Mouse (Mus musculus): ENCODE data around the gene Cabin1.

Cabin1 gene

DNA sequence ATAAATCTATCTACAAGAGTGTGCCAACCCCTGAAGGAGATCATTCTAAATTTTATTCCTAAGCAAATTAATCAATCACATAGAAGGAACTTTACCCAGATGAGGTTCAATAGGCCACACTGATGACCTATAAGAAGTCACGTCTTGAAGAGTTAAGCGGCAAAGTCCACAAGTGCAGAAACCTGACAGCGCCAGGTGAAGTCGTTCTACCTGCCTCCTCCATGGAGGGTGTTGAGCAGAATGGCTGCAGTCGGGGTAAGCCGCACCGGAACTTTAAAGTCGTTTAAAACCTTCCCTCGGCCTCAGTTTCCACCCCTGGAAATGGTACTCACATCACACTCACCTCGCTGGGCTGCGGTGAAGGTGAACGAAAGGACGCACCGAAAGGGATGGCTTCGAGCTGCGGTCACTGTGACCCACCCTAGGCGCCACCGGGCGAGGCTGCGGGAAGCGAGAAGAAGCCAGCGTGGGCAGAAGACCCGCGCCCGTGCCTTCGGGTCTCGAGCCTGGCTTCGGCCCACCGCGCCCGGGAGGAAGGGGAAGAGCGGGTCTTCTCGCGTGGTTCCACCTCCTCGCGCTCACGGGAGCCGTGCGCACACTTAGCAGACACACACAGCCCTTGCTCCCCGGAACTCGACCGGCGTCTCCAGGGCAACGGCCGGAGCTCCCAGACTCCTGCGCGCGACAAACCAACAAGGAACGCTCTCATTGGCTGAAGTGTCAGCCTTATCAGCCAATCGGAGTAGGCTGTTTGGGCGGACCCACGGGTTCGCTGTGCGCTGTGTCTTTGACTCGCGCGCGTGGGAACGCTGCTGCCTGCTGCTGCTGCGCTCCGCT lies at the start of gene Cabin1:
Gene Cabin1 (minus strand): TSS at position 660 of the 837 bp plus-strand sequence.
- DNase-seq (ENCODE audit: low spot score in 2 of 2): peak; percentile 95 to 99

DNA sequence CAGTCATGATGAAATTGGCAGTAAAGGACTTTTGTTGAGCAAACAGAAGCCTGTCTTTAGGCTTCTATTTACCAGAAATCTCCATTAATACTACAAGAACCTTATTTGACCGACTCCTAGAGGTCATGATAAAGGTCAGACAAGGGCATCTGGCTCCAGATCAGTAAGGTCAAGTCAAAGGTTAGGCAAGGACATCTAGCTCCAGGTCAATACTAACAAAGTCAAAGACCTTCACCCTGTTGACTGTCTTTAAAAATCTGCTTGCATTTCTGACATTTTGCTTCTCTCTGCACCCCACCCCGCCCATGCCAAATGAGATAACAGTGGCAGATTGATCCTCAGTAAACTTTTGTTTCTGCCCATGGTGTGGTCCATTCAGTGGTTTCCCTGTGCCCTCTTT lies 40.1 kb upstream of the Cabin1 start:
- no peak for DNase-seq (ENCODE audit: low spot score in 2 of 2)

DNA sequence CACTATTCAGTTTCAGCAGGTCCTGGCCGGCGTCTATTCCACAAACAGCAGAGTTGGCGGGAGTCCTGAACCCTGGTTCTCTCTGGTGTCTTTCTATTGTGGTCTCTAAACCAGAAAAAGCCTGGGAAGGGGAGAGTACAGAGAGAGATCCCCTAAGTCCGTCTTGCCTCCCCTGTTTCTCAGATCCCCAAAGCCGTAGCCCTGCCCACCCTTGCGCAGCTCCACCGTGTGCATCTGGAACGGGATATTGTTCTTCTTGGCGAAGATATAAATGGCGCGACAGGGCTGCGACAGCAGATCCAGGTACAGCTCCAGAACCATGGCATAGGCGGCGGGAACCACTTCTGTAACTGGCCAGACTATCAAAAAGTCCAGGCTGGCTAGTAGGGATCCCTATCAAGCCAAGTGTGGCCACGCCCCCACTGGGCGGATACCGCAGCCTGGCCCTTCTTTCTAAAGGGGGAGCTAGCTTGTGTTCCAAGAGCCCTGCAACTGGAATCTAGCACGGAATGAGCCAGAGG lies 34.1 kb upstream of the Cabin1 start, which contains the start of gene Gstt1:
Gene Gstt1 (minus strand): TSS at position 409 of the 521 bp plus-strand sequence.
- peak in 1 of 2 experiments; percentile 53 for DNase-seq (ENCODE audit: low spot score in 2 of 2)

DNA sequence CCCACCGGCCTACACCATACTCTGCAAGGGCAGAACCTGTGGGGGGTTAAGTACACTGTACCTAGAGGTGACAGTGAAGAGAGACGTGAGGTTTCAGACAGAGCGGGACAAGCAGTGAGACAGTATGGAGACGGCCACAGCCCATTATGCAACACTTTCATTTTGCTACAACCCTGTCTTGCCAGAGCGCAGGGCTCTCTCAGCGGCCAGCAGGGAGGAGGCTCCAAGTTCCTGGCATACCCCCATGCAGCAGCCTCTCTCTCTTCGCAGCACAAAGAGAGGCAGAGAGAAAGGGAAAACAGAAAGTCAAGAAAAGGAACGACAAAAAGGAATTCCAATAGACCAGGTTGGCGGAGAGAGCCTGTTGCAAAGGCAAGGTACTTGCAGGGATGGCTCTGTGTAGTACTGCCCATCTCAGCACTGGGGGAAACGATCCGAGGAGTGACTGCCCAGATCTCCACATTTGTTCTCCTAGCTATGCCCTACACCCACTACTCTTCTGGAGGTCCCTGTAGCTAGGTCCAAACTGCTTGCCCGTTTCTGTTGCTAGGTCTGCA lies 33.6 kb upstream of the Cabin1 start:
- DNase-seq (ENCODE audit: low spot score in 2 of 2): peak in 1 of 2 experiments; percentile 44

DNA sequence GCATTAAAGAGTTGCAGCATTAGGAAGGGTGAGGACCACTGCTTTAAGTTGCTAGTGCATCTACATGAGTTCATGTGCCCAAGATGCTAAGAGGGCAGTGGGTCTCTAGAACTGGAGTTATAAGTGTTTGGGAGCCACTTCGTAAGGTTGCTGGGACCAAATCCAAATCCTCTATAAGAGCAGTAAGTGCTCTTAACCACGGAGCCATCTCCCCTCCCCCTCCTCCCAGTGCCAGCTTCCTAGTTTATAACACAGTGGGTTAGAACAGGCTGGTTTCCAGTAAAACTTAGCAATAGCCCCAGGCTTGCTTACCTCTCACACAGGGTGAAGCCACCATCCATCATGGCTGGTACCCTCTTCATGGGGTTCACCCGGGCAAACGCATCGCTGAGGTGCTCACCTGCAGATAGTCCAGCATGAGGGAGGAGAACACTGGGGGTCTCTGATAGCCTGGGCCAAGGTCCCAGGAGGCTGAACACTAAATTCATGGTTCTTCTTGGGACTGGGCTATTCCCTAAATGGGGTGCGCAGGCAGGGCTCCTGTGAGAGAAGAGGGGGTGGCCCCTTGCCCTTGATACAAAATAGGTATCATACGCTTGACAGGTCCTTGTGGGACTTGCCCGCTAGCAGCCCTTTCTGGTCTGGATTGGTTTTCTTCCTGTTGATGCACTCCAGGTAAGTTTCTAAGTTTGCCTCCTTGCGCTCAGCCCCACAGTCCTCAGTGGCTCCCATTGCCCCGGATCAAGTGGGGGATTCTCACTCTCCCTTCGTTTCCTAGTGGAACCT lies 32.8 kb upstream of the Cabin1 start:
- no peak for DNase-seq (ENCODE audit: low spot score in 2 of 2)

DNA sequence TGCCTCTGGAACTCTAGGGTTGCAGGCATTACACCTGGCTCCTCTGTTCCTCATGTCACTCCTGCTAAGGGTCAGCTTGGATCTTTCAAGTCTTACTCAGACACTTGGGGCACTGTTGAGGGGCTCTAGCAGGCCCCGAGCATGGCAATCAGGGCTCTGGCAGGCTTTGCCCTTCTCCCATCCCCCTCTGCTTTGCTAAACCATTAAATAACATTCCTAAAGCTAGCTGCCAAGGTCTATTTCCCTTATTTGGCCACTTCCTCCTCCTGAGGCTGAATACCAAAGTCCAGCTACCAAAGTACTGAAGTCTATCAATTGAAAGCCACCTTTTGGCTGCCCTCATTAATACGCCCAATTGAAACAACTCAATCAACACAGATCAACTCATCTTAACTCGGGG lies 30.7 kb upstream of the Cabin1 start:
- DNase-seq (ENCODE audit: low spot score in 2 of 2): no peak

DNA sequence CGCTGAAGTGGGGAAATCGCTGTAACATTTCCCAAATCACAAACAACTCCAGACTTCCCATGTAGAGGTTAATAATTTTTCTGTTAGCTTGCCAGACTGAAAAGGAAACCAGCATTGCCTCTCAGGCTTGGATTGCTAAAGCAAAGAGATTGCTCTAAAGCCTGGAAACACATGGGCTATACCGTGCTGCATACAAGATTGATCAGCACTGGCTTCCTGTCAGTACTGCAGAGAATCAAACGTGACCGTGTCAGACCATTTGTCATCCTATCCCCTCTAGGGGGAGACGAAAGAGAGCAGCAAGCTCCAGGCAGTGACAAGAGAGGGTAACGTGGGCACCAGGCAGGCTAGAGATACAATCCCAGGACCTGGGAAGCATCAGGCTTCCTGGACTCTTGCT lies 26.6 kb upstream of the Cabin1 start:
- DNase-seq (ENCODE audit: low spot score in 2 of 2): no peak

DNA sequence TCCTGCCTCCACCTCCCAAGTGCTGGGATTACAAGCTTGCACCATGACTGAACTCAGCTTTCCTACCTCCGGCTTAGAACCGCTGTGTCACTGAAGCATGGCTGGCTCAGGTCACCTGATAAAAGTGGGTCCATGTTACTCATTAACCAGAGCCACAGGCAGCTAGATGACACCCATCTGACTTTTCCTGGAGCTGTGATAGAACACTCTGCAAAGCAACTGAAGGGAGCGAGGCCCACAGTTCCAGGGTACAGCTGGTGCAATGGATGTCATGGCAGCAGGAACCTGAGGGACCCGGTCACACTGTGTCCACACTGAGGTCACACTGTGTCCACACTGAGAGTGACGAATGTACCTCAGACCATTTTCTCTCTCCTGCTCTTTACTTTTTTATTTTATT lies 25.7 kb upstream of the Cabin1 start:
- DNase-seq (ENCODE audit: low spot score in 2 of 2): no peak

DNA sequence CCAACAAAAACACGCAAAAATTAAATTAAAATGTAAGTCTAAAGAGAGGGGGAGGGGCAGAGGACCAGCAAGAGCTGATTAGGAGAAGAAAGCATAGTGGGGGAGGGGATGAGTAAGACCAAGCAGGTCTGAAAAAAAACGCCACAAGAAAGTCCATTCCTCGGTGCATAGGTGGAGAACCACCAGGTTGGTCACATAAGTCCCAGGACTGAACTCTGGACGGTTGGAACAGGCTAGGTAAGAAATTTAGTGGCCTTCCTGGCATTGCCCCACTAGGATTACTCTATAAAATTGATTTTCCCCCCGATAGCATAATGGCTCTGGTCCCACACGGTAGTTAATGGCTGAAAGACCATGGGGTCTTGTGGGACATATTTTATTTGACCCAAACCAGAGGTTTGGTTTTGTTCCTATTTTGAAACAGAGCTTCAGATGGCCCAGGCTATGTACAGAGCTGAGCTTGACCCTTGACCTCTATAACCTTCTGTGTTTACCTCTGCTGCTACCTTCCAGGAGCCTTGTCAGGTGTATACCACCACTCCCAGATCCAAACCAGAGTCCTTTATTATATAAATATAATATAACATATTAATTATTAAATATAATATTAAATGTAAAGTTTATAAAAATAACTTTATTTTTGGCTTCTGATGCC lies 25.1 kb upstream of the Cabin1 start:
- no peak for DNase-seq (ENCODE audit: low spot score in 2 of 2)

DNA sequence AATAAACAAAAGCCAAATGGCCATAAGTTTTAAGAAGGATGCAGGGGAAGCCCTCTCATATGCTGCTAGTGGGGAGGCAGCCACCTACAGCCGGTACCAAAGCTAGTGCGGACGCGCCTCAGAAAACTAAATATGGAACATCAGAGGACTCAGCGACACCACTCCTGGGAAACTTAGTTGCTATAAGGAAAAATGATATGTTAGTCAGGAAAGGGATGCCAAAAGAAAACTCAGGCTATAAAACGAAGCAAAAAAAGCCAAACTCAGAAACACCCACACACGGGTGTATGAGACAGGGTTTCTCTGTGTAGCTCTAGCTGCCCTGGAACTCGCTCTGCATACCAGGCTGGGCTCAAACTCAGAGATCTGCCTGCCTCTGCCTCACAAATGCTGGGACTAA lies 24.1 kb upstream of the Cabin1 start:
- DNase-seq (ENCODE audit: low spot score in 2 of 2): no peak

DNA sequence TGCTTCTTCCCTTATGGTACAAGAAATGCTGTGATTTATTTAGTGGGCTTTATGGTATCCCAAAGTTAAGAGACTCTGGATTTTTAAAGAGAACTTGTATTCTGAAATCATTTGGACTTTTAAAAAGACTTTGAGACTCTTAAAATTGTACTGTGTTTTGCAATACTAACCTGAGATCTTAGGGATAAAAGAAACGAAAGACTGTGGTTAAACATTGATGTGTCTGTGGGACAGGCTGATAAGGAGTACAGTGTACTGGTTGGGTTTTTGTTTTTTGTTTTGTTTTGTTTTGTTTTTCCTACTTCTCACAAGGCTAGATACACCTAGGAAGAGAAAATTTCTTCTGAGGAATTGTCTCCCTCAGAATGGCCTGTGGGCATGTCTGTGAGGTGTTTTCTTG lies 21.3 kb upstream of the Cabin1 start:
- no peak for DNase-seq (ENCODE audit: low spot score in 2 of 2)

DNA sequence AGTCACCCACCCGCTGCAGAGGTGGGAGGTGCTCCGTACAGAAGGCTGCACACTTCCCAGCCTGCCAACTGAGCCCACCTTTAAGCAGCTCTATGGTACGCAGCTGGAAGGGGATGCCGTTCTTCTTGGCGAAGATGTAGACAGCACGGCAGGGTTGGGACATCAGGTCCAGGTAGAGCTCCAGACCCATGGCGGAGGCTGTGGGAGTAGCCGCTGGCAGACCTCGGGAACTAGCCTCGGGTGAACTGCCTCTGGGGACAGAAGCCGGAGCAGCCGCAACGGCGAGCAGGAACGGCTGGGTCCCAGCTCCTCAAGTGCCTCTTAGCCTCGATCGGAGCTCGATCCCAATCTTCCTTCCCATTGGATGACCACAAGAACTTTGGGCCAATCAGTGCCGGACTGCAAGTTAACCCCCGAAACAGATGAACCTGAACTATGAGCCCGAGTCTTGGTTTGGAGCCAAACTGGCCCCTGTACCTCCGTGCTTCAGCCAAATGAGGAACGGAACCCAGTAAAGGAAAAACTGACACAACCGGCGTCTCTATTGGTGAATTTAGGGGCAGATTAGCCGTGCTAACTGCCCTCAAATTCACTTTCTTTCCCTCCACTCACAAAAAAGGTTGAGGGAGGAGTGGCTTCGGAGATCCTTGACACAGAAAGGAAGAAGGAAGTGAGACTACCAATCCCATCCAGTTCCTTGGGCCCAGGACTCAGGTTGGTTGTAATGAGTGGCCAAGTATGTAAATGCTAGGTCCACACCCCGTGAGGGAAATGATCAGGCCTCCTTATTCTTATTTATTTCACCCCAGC lies 16.8 kb upstream of the Cabin1 start, which contains the start of the genes Gm20441 and Gstt3:
Gene Gm20441 (minus strand): TSS at position 186 of the 810 bp plus-strand sequence.
Gene Gstt3 (minus strand): TSS at position 646 of the 810 bp plus-strand sequence.
- peak; percentile 66 to 70 for DNase-seq (ENCODE audit: low spot score in 2 of 2)

DNA sequence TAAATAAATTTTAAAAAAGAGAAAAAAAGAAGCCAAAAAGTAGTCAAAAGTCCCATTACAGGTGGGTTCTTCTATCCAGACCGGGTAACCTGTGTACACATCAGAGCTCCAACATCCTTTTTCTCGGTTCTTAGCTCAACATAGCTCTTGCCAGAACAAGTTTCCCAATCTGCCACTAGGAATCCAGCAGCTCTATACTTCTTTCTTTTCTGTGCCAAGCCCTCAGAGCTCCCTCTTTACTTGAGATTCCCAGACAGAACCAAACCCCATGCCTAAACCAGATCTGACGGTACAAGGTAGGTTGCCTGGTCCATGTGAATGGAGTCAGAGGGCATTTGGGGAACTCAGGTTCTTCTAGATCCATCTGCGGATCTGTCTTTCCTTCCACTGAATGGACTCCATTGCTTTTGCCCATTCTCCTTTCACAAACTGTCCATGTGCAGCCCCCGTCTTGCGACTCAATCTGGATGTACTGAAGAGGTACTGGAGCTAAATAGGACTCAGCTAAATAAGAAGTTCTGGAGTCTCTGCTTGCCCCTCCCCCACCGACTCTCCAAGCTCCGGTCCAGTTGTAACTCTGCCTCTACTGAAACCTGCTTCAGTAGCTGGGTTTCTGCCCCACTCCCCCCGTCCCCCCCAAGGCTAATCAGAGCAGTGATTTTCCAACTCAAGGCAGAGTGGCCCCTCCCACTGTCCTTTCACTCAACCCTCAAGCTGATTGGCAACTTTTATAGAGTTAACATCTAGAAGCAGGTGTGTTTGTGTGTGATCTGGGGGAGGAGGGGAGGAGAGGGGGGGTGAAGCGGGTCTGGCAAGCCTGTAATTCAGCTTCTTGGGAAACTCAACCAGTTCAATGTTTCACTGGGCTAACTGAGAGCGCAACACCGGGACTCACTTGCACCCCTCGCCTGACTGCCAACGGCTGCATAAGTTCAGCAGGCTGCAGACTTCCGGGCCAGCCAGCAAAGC lies 15.3 kb upstream of the Cabin1 start:
- DNase-seq (ENCODE audit: low spot score in 2 of 2): no peak

DNA sequence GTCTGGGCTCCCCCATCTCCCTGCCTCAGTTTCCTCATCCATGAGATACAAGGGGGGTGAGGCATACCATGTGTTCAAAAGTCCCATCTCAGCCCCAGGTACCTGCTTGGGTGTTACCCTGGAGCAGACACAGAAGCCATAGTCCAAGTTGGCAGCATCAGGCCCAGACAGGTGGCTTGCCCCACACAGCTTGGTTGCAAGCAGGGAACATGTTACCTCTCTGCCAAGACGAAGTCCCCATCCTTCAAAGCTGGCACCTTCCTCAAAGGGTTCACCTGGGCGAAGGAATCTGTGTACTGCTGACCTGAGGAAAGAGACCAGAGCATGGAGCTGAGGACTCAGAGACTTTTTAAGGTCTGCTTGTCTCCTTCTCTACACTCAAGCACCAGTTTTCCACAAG lies 13.7 kb upstream of the Cabin1 start:
- no peak for DNase-seq (ENCODE audit: low spot score in 2 of 2)

DNA sequence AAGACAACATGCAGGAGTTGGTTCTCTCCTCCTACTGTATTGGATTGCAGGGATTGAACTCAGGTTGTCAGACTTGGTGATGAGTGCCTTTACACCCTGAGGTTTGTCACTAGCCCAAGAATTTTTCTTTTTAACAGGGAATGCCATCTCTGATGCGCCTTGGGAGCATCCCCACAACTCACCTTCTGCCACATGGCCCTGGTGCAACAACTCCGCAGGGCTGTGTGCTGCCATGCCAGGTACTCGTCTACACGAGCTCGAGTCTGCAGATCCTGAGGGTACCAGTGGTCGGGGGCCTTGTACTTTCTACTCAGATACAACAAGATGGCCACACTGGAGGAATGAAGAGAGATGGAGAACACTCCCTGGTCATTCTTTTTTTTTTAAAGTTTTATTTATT lies 12.4 kb upstream of the Cabin1 start:
- DNase-seq (ENCODE audit: low spot score in 2 of 2): no peak

DNA sequence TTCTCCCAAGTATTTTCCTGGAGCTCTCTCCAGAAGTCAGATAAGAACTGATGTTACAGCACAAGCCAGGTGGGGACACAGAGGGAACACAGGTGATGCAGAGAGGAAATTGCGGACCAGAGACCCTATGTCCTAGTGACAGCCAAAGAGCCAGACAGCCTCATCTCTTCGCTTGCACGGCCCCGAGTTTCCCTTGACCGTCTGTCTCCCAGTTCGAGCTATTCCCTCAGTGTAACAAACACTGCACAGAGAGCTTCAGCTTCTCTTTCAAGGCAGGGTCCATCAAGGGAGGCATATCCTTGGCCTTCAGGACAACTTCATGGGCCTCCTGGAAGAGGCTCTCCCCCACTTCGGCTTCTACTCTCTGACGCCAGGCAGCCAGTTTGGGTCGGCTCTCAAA lies 10.4 kb upstream of the Cabin1 start:
- DNase-seq (ENCODE audit: low spot score in 2 of 2): no peak

DNA sequence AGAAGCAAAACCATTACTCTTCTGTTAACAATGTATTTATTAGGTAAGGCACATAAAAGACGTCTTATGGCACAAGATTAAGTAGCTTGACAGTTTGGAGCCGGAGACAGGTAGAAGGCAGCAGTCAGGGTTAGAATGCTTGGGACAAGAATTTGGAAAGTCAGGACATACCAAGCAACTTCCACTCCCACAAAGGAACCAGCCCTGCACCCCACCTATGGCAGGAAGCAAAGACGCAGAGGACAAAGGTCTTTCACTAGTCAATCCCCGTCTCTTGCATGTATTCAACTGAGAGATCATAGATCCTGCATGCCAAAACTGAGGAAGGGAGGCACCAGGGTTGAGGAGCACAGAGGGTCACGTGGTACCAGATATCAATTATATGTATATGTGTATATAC lies 10.0 kb upstream of the Cabin1 start:
- DNase-seq (ENCODE audit: low spot score in 2 of 2): no peak

DNA sequence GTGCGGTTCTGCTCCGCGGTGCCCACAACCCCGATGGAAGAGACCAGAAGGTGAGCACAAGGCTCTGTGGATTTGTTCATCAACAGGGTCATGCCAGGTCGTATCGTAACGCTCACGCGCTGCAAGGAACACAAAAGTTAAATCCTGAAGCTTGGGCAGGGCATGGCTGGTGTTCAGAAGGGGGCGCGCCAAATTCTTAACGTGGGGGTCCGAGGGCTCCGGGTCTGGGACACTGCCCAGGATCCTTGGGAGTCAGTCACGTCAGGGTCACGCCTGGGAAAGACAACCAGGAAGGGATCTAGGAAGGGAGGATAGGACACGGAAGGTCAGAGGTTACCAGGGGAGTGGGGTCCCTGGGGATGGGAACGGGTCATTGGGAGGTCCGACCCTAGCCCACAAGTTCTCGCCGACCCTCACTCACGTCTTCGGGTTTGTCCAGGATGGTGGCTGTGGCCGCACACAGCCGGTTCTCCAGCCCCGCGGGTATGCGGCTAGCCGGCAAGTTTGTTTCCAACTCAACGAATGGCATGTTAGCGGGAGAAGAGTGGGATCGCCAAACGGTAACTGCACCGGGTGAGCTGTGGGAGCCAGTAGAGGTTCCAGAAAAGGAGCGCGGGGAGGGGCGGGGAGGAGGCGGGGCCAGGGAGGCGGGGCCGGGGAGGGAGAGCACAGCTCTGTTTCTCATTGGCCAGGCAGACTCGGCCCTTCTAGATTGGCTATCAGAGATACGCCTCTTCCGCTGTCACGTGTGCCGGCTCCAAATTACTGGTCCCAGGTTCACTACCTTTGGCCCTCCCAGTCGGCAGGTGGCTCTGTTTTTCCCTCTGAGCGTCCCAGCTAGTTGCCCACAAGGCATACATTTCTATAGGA lies 8.9 kb upstream of the Cabin1 start, which contains the start of gene Ddt:
Gene Ddt (minus strand): TSS at position 620 of the 870 bp plus-strand sequence.
- DNase-seq (ENCODE audit: low spot score in 2 of 2): peak; percentile 79 to 86
